Mouse (Mus musculus): Measurements from ENCODE around the gene Psmb5. TPM values are rescaled to one million over a fixed set of nuclear protein-coding genes. Genes with fewer than 3 reads are reported as not detected.
A peak's percentile ranks its signal among the peaks of the same experiment; 100 is the strongest.
"Not testable (repeated sequence)": the region's sequence is repeated elsewhere in the genome, so short reads cannot be mapped to it uniquely, and the experiment has no call there.

Psmb5 gene
- polyA plus RNA-seq, 1 experiment, result 87.4 TPM

GRCm38 (mm10) chr14:54616226-54616825 lies 1.5 kb downstream of the Psmb5 start:
- TF ChIP-seq CTCF (IDR thresholded peaks at IDR 0.05; ENCODE audit: control insufficient read depth, insufficient read depth, insufficient replicate concordance, low read depth, low read length) (no peak), POLR2A (IDR thresholded peaks at IDR 0.05; ENCODE audit: control insufficient read depth, low read depth, low read length) (no peak)
- Histone ChIP-seq H3K36me3 (ENCODE audit: control insufficient read depth, insufficient read depth, low read length) (no peaks in the 10 kb centered on the region; the same call in 1 of the 2 replicates), H3K4me3 (ENCODE audit: control insufficient read depth, low read depth, low read length) (no peak overlapping the region), H3K27me3 (ENCODE audit: control insufficient read depth, insufficient read depth, low read length) (no peaks in the 10 kb centered on the region), H3K27ac (ENCODE audit: control insufficient read depth, insufficient read depth, low read depth, low read length) (no peak overlapping the region), H3K4me1 (ENCODE audit: control insufficient read depth, insufficient read depth, low read length) (no peaks in the 10 kb centered on the region; the same call in none of the 2 replicates)

GRCm38 (mm10) chr14:54614130-54614529 lies 3.7 kb downstream of the Psmb5 start:
- not testable (repeated sequence) for H3K4me3 ChIP-seq (ENCODE audit: control insufficient read depth, low read depth, low read length); H3K36me3 ChIP-seq (ENCODE audit: control insufficient read depth, insufficient read depth, low read length); H3K27me3 ChIP-seq (ENCODE audit: control insufficient read depth, insufficient read depth, low read length); H3K27ac ChIP-seq (ENCODE audit: control insufficient read depth, insufficient read depth, low read depth, low read length); H3K4me1 ChIP-seq (ENCODE audit: control insufficient read depth, insufficient read depth, low read length)

- H3K27me3 ChIP-seq (ENCODE audit: control insufficient read depth, insufficient read depth, low read length), result no peaks in the 10 kb centered on the region
- TF ChIP-seq CTCF (IDR thresholded peaks at IDR 0.05; ENCODE audit: control insufficient read depth, insufficient read depth, insufficient replicate concordance, low read depth, low read length) (no peak), POLR2A (IDR thresholded peaks at IDR 0.05; ENCODE audit: control insufficient read depth, low read depth, low read length) (no peak)
- H3K4me1 ChIP-seq (ENCODE audit: control insufficient read depth, insufficient read depth, low read length), result peaks cover 3% of the 10 kb centered on the region
- no peak overlapping the region for H3K4me3 ChIP-seq (ENCODE audit: control insufficient read depth, low read depth, low read length)
- no peak overlapping the region for H3K27ac ChIP-seq (ENCODE audit: control insufficient read depth, insufficient read depth, low read depth, low read length)
- no peaks in the 10 kb centered on the region for H3K36me3 ChIP-seq (ENCODE audit: control insufficient read depth, insufficient read depth, low read length)
These were observed 7.2 kb downstream of the Psmb5 start for GRCm38 (mm10) chr14:54610648-54611047.

- Histone ChIP-seq H3K27me3 (ENCODE audit: control insufficient read depth, insufficient read depth, low read length) (no peaks in the 10 kb centered on the region), H3K27ac (ENCODE audit: control insufficient read depth, insufficient read depth, low read depth, low read length) (no peak overlapping the region; the same call in 1 of the 2 replicates), H3K4me3 (ENCODE audit: control insufficient read depth, low read depth, low read length) (no peak overlapping the region), H3K4me1 (ENCODE audit: control insufficient read depth, insufficient read depth, low read length) (peaks cover 3% of the 10 kb centered on the region), H3K36me3 (ENCODE audit: control insufficient read depth, insufficient read depth, low read length) (no peaks in the 10 kb centered on the region)
- no peak for TF ChIP-seq CTCF (IDR thresholded peaks at IDR 0.05; ENCODE audit: control insufficient read depth, insufficient read depth, insufficient replicate concordance, low read depth, low read length)
These were observed 7.9 kb downstream of the Psmb5 start for GRCm38 (mm10) chr14:54609962-54610361.

GRCm38 (mm10) chr14:54609245-54609644 lies 8.6 kb downstream of the Psmb5 start:
- Histone ChIP-seq H3K27ac (ENCODE audit: control insufficient read depth, insufficient read depth, low read depth, low read length) (no peak overlapping the region), H3K4me1 (ENCODE audit: control insufficient read depth, insufficient read depth, low read length) (peaks cover 3% of the 10 kb centered on the region), H3K36me3 (ENCODE audit: control insufficient read depth, insufficient read depth, low read length) (no peaks in the 10 kb centered on the region), H3K4me3 (ENCODE audit: control insufficient read depth, low read depth, low read length) (no peak overlapping the region), H3K27me3 (ENCODE audit: control insufficient read depth, insufficient read depth, low read length) (no peaks in the 10 kb centered on the region)
- TF ChIP-seq CTCF (IDR thresholded peaks at IDR 0.05; ENCODE audit: control insufficient read depth, insufficient read depth, insufficient replicate concordance, low read depth, low read length), result no peak
- no peak for TF ChIP-seq POLR2A (IDR thresholded peaks at IDR 0.05; ENCODE audit: control insufficient read depth, low read depth, low read length)

- Histone ChIP-seq H3K4me3 (ENCODE audit: control insufficient read depth, low read depth, low read length) (no peak overlapping the region), H3K27me3 (ENCODE audit: control insufficient read depth, insufficient read depth, low read length) (no peaks in the 10 kb centered on the region), H3K27ac (ENCODE audit: control insufficient read depth, insufficient read depth, low read depth, low read length) (no peak overlapping the region), H3K36me3 (ENCODE audit: control insufficient read depth, insufficient read depth, low read length) (no peaks in the 10 kb centered on the region), H3K4me1 (ENCODE audit: control insufficient read depth, insufficient read depth, low read length) (peaks cover 5% of the 10 kb centered on the region)
- TF ChIP-seq POLR2A (IDR thresholded peaks at IDR 0.05; ENCODE audit: control insufficient read depth, low read depth, low read length) (no peak), CTCF (IDR thresholded peaks at IDR 0.05; ENCODE audit: control insufficient read depth, insufficient read depth, insufficient replicate concordance, low read depth, low read length) (no peak)
These were observed 10.6 kb downstream of the Psmb5 start for GRCm38 (mm10) chr14:54607226-54607625.

- Histone ChIP-seq H3K27me3 (ENCODE audit: control insufficient read depth, insufficient read depth, low read length) (no peaks in the 10 kb centered on the region), H3K4me3 (ENCODE audit: control insufficient read depth, low read depth, low read length) (peak within 1 kb of the TSS; percentile 95), H3K4me1 (ENCODE audit: control insufficient read depth, insufficient read depth, low read length) (peaks cover 5% of the 10 kb centered on the region), H3K27ac (ENCODE audit: control insufficient read depth, insufficient read depth, low read depth, low read length) (peak within 1 kb of the TSS; percentile 92), H3K36me3 (ENCODE audit: control insufficient read depth, insufficient read depth, low read length) (no peaks in the 10 kb centered on the region)
- peak; percentile 48; the same call in 1 of the 2 replicates for TF ChIP-seq POLR2A (IDR thresholded peaks at IDR 0.05; ENCODE audit: control insufficient read depth, low read depth, low read length)
- TF ChIP-seq CTCF (IDR thresholded peaks at IDR 0.05; ENCODE audit: control insufficient read depth, insufficient read depth, insufficient replicate concordance, low read depth, low read length), result no peak
These were observed 12.0 kb downstream of the Psmb5 start, which contains the start of gene 4931414P19Rik for GRCm38 (mm10) chr14:54605752-54606321. Gene 4931414P19Rik, minus strand, starts transcription at chr14:54605993.

All from testis, adult 2 months (tissue).